Mouse (Mus musculus) cerebellum, postnatal 36 days (tissue): ENCODE measurements at regions not wholly inside any gene's neighbourhood (a gene's known extent, or its start where the extent isn't known, plus 50 kb on each side); places are given as distances from the start of the nearest gene placed in this dataset.
A peak's percentile ranks its signal among the peaks of the same experiment; 100 is the strongest.

ENCODE experiments used
- DNase-seq, 2 experiments: peaks; one replicate each; pipeline ENCODE4 v3.0.0; 2021 to 2022; ENCODE audit warnings: mixed read lengths in 2 of 2

GRCm38 (mm10) chr6:26709324-26709723 lies 900.3 kb upstream of the Pot1a start:
- DNase-seq, result no peak

- DNase-seq, result no peak
Measured at GRCm38 (mm10) chr6:26708880-26709279, 899.8 kb upstream of the Pot1a start.

- peak in 1 of 2 experiments; percentile 4 for DNase-seq
Measured at GRCm38 (mm10) chr6:26707974-26708867, 899.2 kb upstream of the Pot1a start.
